Mouse (Mus musculus): ENCODE data around the gene Cd83.

Cd83 gene

DNA sequence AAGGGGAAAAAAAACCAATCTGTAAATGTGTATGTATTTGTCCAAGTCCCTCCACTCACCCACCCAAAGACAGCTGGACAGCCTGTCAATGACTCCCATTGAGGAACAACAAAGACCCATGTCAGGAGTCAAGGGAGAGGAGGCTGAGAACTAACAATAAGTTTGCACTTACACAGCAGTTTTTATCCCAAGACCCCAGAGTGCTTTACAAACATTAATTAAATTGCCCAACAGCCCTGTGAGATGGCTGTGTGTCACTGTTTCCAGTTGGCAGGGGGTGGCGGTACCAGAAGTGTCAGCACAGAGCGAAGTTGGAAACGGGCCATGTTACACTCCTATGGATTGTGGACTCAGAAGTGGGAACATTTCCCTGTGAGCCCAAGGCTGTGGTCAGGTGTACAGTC is 22.7 kb downstream of the Cd83 start:
- no peak for DNase-seq

DNA sequence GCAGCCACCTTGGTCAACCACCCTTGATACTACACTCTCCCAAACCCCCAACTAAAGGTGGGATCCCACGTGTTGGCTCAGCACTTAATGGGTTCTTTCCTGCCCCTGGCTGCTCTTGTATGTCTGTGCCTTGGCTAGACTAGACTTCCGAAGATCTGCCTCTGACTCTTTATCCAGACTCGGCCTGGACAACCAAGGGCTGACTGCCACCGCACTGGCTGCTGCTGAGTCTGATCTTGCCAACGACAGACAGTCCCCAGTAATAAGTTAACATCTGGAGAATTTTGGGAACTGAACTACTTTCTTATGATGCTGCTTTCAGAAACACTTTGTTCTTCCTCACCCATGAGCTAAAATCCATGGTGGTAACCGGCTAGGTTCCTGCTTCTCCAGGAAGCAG is 26.0 kb downstream of the Cd83 start:
- no peak for DNase-seq

DNA sequence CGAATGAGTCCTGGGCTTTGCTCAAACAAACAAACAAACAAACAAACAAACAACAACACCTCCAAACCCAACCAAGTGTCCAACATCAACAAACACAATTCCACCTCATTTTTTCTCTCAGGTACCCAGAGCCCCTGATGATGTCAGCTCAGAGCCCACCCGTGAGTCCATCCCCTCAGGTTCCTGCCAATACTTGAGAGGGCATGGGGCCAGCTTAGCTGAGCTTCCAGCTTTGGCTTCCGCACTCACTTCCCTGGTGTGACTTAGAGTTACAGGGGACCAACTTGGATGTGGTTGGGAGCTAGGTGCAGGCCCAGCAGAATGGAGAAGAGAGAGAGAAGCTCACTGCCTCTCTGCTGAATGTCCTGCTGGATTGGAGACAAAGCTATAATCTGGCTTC is 27.3 kb downstream of the Cd83 start:
- DNase-seq, result no peak

DNA sequence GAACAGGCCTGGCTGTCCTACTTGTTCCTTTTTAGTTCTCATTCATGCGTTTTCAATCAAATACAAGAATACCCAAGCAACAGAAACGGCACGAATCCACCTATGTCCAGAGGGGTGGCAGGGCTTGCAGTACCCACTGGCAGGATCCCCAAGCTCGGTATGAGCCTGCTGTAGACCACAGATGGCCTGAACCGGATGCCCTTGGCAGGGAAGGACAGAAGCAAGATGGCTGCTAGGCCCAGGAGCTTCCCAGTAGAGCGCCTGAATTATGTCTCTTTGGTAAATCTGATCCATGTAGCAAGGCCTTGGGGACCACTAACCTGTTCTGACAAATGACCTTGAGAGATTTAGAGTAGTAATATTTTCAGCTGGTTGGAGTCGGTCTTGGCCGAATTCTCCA is 28.9 kb downstream of the Cd83 start:
- no peak for DNase-seq

DNA sequence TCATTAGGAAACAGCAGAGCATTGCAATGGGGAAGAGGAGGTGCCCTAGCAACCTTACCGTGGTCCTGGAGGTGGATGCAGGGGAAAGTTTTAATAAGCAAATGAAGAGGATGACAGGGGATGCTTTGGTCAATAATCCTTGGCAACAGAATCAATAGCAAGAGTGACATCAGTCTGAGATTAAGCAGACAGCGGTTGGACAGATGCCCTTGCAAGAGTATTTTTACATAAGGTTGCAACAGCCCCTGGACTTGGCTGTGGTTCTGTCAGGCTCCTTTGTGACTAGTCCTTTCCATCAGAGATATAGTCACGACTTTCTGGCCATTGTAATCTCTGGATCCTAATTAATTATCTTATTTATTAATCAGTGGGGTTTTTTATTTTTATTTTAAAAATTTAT is 32.9 kb downstream of the Cd83 start:
- DNase-seq, result no peak

DNA sequence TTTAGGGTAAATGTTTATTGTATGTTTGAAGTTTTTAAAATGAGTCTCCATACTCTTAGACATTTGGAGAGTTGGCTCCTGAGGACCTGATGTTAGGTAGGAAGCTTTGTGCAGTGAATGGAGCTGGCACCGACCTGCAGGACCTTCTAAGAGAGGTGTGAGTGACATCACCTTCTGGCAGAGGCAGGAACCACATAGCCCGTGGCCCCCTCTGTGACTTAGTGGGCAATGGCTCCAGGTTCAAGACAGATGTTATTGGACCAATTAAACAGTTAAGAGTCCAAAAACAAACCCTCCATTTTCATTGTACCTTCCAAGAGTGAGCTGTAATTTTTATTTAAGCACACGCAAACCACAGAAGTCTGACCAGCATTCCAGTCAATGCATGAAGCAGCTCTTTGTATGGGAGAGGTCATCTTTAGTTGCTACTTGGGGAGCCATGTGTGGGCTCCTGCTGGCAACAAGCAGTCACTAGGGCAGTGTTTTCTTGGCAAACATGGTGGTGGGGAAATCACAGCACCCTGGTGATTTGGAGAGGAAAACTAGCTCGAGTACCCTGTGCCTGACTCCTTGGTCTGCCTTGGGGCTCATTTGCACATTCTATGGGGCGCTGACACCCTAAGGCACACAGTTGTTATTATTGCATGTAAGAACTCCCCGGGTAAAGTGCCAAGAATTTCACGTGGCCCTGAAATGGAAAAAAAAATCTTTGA is 33.9 kb downstream of the Cd83 start:
- peak; percentile 16 for DNase-seq

DNA sequence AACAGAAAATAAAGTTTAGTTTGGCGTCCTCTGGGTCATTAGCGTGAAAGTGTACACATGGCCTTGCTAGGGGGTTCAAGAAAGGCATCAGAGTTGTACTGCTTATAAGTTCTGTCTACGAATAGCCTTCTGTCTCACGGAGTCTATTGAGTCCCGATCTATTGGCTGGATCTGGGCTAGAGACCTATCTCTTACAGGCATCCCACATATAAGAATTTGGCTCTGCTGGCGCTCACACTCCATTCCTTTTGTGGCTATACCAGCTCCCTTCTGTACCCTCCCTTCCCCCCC is 34.4 kb downstream of the Cd83 start:
- no peak for DNase-seq

DNA sequence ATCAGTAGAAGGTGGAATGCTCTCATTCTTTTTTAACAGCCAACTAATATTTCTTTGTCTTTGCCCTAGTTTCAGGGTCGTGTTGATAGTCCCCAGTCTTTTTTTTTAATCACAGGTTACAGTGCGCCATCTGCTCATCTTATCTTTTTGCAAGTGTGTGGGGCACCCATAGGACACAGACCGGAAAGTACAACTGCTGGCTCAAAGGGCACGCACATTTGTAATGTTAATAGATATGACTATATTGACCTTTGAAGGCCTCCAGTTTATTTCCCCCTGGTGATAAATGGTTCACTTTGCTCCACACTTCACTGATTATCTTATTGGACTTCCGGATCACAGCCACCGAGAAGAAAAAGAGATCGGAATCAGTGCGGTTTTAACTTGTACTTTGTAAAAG is 35.5 kb downstream of the Cd83 start:
- no peak for DNase-seq

DNA sequence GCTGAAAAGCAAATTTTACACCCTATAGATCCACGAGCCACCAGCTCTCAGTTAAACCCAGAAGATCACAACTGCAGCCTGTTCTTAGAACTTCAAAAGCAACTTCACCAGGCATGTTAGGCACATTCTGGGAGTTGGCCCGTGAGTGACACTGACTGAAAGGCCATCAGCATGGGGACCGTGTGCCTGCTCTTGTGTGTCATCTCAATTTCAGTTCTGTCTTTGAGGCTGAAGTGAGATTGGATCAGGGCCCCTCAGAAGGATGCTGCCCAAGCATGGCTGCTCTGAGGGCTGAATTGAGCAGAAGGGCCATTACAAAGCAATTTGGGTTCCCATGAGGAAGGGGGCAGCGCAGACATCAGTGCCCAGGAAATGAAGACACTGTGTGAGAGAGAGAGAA is 37.7 kb downstream of the Cd83 start:
- DNase-seq, result no peak

DNA sequence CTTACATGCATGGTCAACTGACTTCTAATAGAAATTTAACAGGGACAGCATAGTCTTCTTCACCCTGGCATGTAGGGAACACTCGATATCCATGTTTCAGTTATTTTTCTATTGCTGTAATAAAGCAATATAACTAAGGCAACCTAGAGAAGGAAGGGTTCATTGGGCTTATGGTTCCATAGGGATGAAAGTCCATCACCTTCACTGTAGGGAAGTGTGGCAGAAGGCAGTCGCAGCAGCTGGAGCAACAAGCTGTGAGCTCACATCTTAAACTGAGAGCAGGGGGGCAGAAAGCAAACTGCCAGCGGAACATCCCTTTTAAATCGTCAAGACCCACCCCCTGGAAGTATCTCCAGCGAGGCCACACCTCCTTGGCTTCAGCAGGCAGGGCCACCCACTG is 44.1 kb downstream of the Cd83 start:
- DNase-seq, result no peak

DNA sequence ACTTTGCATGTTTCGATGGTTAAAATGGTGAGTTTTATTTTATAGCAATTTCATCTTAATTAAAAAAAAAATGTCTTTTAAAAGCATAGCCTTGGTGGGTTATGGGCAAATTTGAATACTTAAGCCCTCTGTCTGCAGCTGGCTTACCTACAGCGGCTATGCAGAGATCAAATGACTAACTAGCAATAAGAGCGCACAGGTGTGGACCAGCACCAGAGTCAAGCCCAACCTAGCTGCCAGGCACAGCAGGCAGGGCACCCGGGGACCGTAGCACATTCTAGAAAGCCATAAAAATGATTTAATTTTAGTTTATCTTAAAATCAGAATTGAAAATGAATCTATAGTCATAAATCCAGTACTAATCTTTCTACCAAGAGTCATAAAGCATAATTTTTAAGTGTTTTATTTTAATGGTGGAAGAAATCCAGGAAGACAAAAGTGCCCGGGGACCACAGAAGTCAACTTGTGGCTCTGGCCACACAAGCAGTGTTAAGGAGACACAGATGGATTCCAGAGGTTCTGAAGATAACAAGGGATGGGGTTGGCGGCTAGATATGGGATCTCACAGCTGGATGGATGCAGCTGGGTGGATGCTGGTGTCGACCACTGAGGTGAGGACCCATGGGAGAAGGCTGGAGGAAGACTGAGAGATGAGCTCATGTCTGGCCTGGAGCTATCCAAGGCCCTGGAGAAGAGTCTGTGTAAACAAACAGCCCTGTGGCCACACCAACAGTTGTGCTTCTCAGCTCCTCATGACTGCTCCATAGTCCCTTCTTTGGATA is 46.5 kb downstream of the Cd83 start:
- DNase-seq, result peak; percentile 47

DNA sequence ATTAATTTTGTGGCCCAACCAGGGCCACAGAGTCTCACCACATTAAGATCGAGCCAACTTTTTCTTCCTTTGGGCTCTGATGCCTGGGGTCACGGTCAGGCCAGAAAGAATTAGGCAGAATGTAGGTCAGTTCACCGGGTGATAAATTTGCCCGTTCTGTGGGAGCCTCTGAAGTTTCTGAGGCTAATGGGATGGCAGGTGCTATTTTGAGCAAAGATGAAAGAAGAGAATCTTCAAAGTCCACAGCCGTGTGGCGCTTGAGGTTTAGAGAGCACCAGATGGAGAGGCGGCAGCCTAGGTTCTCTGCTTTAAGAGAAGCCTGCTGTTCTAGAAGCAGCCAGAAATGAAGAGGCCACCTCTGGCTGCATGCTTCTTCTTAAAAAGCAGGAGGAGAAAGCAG is 48.2 kb downstream of the Cd83 start:
- DNase-seq, result no peak

DNA sequence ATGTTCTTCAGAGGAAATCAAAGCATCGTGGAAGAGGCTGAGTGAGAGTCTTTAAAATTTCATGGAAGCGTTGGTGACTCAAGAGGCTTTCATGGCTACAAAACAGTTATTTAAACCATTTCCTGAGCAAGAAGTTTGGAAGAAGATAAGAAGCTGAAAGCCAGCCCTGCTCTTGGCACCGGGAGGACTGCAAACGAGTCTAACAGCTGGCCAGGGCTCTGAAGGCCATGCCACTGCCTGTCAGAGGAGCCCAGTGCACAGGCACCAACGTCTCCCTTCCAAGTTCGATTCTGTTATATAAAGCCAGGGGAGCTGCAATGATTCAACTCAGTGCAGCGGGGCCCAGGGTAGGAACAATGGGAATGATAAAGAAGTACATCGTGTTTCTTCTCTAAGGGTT is 51.8 kb downstream of the Cd83 start:
- no peak for DNase-seq

DNA sequence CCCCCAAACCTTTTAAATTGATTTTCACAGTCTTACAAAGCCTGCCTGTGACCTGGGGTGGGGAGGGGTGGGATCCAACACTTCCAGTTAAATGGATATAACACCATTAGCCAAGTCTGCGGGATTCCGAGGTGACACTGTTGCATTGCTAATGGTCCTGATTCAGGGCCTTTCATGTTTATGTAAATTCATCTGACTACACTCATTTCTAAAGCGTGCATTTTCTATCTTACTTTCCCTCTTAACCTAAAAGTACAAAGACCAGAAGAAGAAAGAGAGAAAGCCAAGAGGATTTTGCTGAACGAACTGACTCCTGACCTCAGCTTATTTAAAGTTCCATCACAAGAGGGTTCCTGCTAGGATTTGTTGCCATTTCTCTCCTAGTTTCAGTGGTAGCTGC is 53.2 kb downstream of the Cd83 start:
- DNase-seq, result no peak

DNA sequence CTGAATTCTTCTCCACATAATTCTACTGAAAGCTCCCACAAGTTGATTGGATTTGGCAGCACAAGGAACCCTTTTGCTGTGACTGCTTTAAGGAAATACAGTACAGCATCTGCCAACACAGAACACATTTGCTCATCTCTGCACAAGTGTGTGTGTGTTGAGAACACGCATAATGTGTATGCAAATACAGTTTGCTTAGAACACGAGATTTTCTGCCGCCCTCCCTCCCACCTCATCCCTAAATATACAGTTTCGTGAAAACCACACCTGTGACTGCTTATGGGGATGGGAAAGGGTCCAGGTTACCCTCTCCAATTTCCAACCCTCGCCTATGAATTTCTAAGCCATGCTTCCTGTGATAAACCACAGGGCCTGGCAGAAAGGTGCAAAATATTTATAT is 60.6 kb downstream of the Cd83 start:
- no peak for DNase-seq

DNA sequence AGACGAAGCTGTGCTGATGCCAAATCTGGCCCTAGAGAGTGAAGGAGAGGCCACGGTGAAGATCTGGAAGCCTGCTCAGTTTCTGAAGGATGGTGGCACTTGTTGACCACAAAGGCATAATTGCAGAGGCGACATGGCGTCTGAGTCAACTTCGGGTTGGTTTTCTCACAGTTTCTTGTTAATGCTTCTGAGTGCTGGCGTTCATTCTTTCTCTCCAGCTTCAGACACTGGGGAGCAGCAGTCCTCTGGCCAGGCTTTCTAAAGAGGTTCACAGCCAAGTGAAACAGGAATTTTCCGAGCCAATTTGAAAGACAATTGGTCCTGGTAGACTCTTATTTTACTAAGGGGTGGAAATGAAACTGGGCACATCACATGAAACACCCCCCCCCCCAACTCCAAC is 62.6 kb downstream of the Cd83 start:
- DNase-seq, result no peak

DNA sequence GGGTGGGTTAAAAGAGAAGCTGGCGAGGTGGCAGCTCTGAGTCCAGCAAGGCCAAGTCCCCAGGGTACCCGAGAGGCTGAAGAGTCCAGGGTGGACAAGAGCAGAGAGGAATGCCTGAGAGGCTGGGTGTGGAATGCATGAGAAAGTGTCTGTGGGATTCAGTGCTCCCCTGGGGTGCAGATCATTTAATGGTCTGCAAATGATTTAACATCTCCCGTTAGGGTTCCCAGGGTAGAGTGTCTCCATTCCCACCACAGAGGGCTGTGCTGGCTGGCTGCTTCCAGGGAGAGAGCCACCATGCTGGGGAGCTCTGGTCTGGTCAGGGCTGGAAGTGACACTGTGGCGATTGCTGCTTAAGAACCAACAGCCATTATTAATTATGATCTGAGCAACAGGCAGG is 65.2 kb downstream of the Cd83 start:
- DNase-seq, result no peak

DNA sequence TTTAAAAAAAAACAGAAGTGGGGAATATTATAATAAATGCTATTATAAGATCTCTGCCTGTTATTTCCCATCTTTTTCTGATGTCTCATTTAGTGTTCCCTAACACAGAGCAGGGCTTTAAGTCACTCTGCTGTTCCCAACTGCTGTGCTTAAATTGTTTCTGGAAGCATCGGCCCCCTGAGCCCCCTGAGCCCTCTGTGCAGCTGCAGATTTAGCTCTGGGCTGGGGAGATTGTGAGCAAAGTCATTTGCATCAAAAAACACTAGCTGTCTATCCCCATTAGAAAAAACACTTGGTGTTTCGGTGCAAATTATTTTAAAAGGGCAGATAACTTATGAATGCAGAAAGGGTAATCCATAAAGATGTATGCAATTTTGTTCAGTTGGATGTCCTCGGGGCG is 66.5 kb downstream of the Cd83 start:
- DNase-seq, result no peak

All from kidney, postnatal 14 days (tissue).